Mouse (Mus musculus): ENCODE measurements around the gene Hoxc4. TPM values are rescaled to one million over a fixed set of nuclear protein-coding genes. Genes with fewer than 3 reads are reported as not detected.

Gene Hoxc4
- polyA plus RNA-seq, 1 experiment from 2014 or later: not detected

DNA sequence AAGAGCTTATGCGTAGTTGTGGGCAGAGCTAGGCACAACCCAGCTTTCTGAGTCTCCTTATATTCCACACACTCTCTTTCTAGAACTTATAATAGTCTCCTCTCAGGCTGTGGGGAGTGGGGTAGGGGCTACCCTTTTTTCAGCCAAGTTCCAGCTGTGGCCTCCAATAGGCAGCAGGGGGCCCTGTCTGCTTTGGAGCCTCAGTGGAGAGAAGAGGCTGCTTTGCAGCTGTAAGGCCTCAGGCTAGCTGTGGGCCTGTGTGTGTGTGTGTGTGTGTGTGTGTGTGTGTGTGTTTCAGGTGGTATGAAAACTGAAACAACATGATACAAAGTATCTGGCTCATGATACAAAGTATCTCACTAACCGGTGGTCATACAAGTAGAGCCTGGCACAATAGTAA lies 58.9 kb downstream of the Hoxc4 start:
- H3K9me3 ChIP-seq (ENCODE audit: control insufficient read depth, low read length): no peaks in the 10 kb centered on the region
- no peaks in the 10 kb centered on the region for H3K36me3 ChIP-seq (ENCODE audit: control insufficient read depth, insufficient read depth, low read length)
- no peak for ATAC-seq (ENCODE audit: low FRiP score)
- no peaks in the 10 kb centered on the region for H3K4me1 ChIP-seq (ENCODE audit: control insufficient read depth, insufficient read depth, low read length)
- no peak overlapping the region for H3K27ac ChIP-seq (ENCODE audit: low read depth, low read length)
- 82% methylated on average over 2 of the region's 2 CpGs for WGBS
- no peak for DNase-seq (ENCODE audit: low spot score, missing footprints)
- H3K4me2 ChIP-seq: no peak overlapping the region
- H3K4me3 ChIP-seq (ENCODE audit: low read depth, low read length): no peak overlapping the region
- no peak overlapping the region for H3K9ac ChIP-seq (ENCODE audit: low read length)
- peaks cover 7% of the 10 kb centered on the region for H3K27me3 ChIP-seq (ENCODE audit: control insufficient read depth, insufficient read depth, low read length)

DNA sequence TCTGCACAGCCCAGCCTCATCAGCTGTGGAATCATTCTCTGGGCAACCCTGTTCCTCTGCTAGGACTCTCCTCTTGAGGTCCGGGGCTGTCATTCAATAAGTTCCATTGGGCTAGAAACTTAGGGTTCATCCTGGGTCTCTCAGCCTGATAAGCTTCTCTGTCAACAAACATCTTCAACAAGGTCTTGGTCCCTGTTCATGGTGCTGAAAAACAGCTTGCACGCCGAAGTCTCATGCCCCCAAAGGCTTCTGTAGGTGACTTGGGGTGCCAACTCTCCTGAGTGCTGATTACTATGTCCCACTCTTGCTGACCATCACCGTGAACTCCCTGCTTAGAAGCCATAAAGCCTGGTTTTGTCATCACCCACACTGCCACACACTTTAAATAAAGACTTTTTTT lies 63.9 kb downstream of the Hoxc4 start:
- no peak overlapping the region for H3K9ac ChIP-seq (ENCODE audit: low read length)
- peaks cover 53% of the 10 kb centered on the region for H3K27me3 ChIP-seq (ENCODE audit: control insufficient read depth, insufficient read depth, low read length)
- no peak for ATAC-seq (ENCODE audit: low FRiP score)
- H3K9me3 ChIP-seq (ENCODE audit: control insufficient read depth, low read length): no peaks in the 10 kb centered on the region
- H3K4me1 ChIP-seq (ENCODE audit: control insufficient read depth, insufficient read depth, low read length): peaks cover 7% of the 10 kb centered on the region
- H3K36me3 ChIP-seq (ENCODE audit: control insufficient read depth, insufficient read depth, low read length): no peaks in the 10 kb centered on the region
- H3K27ac ChIP-seq (ENCODE audit: low read depth, low read length): no peak overlapping the region
- no peak overlapping the region for H3K4me2 ChIP-seq
- WGBS: 58% methylated on average over 4 of the region's 4 CpGs
- DNase-seq (ENCODE audit: low spot score, missing footprints): no peak
- H3K4me3 ChIP-seq (ENCODE audit: low read depth, low read length): no peak overlapping the region

DNA sequence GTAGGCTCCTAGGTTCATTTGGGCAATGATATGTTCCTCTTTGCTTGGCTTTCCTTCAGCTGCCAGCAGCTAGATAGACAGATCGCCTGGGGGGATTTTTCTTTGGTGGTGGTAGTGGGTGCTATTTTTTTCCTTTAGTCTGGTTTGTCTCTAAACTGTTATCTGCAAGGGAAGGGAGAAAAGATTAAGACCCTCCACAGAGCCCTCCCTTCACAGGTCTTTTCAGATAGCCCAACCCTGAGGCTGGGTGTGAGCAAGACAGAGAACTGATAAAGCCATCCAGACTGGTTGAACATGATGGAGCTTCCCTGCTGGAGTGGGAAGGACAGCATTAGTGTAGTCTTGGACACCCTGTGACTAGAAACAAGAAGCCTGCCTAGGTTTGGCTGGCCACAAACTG lies 64.9 kb downstream of the Hoxc4 start:
- no peak overlapping the region for H3K9ac ChIP-seq (ENCODE audit: low read length)
- no peak overlapping the region for H3K4me3 ChIP-seq (ENCODE audit: low read depth, low read length)
- no peaks in the 10 kb centered on the region for H3K36me3 ChIP-seq (ENCODE audit: control insufficient read depth, insufficient read depth, low read length)
- no peak overlapping the region for H3K4me2 ChIP-seq
- H3K27ac ChIP-seq (ENCODE audit: low read depth, low read length): no peak overlapping the region
- no peak for DNase-seq (ENCODE audit: low spot score, missing footprints)
- H3K27me3 ChIP-seq (ENCODE audit: control insufficient read depth, insufficient read depth, low read length): peaks cover 63% of the 10 kb centered on the region
- no peaks in the 10 kb centered on the region for H3K9me3 ChIP-seq (ENCODE audit: control insufficient read depth, low read length)
- WGBS: 69% methylated on average over 1 of the region's 1 CpGs
- H3K4me1 ChIP-seq (ENCODE audit: control insufficient read depth, insufficient read depth, low read length): peaks cover 7% of the 10 kb centered on the region
- ATAC-seq (ENCODE audit: low FRiP score): no peak

DNA sequence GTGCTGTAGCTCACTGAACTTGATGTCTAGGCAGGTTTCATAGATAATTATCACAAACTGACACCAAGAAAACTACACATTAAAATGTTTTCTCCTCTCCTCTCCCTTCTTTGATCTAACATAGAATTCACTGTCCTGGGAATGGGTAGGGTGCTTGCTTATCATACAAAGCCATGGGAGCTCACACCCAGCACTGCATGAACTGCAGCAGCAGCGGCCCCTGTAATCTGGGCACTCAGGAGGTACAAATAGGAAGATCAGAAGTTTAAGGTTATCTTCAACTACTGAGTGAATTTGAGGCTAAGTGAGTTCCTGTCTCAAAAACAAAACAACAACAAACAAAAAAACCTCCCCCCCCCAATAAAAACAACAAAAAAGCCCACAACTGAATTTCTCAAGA lies 66.2 kb downstream of the Hoxc4 start:
- no peak overlapping the region for H3K9ac ChIP-seq (ENCODE audit: low read length)
- WGBS: 69% methylated on average over 1 of the region's 1 CpGs
- H3K4me2 ChIP-seq: no peak overlapping the region
- H3K4me3 ChIP-seq (ENCODE audit: low read depth, low read length): no peak overlapping the region
- peaks cover 73% of the 10 kb centered on the region for H3K27me3 ChIP-seq (ENCODE audit: control insufficient read depth, insufficient read depth, low read length)
- DNase-seq (ENCODE audit: low spot score, missing footprints) (no peak), ATAC-seq (ENCODE audit: low FRiP score) (no peak)
- no peaks in the 10 kb centered on the region for H3K9me3 ChIP-seq (ENCODE audit: control insufficient read depth, low read length)
- no peaks in the 10 kb centered on the region for H3K36me3 ChIP-seq (ENCODE audit: control insufficient read depth, insufficient read depth, low read length)
- H3K4me1 ChIP-seq (ENCODE audit: control insufficient read depth, insufficient read depth, low read length): peaks cover 7% of the 10 kb centered on the region
- no peak overlapping the region for H3K27ac ChIP-seq (ENCODE audit: low read depth, low read length)

DNA sequence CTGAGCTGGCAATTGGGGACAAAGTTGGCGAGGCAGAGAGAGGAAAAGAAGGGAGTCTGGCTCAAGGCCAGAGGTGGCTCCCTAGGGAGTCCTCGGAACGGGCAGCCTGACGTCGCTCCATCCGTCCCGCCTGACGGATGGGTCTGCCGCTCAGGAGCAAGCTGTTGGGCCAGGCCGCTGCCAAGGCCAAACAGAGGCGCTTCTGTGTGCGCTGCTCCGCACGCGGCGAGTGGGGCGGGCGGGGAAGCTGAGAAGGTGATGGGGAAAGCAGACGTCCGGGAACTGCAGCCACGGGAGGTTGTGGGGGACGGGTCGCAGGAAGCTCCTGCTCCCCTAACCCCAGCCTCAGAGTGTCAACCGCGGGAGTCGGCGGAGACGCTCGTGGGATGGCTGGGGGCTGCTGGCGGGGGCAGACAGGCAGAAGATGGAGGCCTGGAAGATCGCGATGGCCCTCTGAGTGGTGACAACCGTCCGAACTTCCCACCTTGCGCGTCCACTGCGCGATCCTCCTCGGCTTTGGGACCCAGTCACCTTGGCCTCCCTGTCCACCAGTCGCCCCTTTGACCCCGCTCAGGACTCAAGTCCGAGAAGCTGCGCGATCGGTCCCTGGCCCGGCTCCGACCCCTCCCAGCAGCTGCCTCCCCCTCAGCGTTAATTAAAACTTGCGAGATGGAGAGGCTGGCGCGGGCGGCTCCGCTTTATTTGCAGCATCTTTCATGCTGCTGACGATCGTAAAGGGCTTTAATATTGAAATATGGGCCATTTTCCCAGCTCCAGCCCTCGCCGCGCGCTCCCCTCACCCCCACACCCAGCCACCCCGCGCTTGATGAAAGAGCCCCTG lies 67.3 kb downstream of the Hoxc4 start:
- WGBS: under 1% methylated on average over 60 of the region's 61 CpGs
- DNase-seq (ENCODE audit: low spot score, missing footprints): peak; percentile 94
- H3K27ac ChIP-seq (ENCODE audit: low read depth, low read length): no peak overlapping the region
- peak overlapping the region; percentile 22 for H3K4me3 ChIP-seq (ENCODE audit: low read depth, low read length)
- H3K36me3 ChIP-seq (ENCODE audit: control insufficient read depth, insufficient read depth, low read length): no peaks in the 10 kb centered on the region
- no peak overlapping the region for H3K9ac ChIP-seq (ENCODE audit: low read length)
- H3K4me1 ChIP-seq (ENCODE audit: control insufficient read depth, insufficient read depth, low read length): peaks cover 7% of the 10 kb centered on the region
- H3K9me3 ChIP-seq (ENCODE audit: control insufficient read depth, low read length): no peaks in the 10 kb centered on the region
- ATAC-seq (ENCODE audit: low FRiP score): no peak
- H3K4me2 ChIP-seq: peak overlapping the region; percentile 37
- peaks cover 81% of the 10 kb centered on the region for H3K27me3 ChIP-seq (ENCODE audit: control insufficient read depth, insufficient read depth, low read length)

MicroRNA genes within 50 kb of the gene (microRNA counts, 519-probe panel; counts per million panel counts)
- microRNA mmu-miR-615-3p (not detected), microRNA mmu-miR-615-5p (not detected)

Small RNA genes within 50 kb of the gene (microRNA-seq; reads per million reads assigned to microRNA genes)
- gene Mir196a-2 (not detected), gene Mir615 (9.9 reads per million, percentile 30 among the genes with 10 or more reads in this experiment)

Other genes starting within 250 kb of the Hoxc4 start
- 0.11 and 0.15 TPM in 2 replicates for gene Hoxc13, start 97.8 kb upstream of the Hoxc4 start, polyA plus RNA-seq (2014; fragmentation: Nextera tagmentation; extraction: Ambion mirVana)
- gene Hoxc12, start 82.2 kb upstream of the Hoxc4 start, polyA plus RNA-seq (2014; fragmentation: Nextera tagmentation; extraction: Ambion mirVana): not detected in 2 replicates
- not detected in 2 replicates for gene Hoxc11, start 64.5 kb upstream of the Hoxc4 start, polyA plus RNA-seq (2014; fragmentation: Nextera tagmentation; extraction: Ambion mirVana)
- gene Hoxc10, start 52.1 kb upstream of the Hoxc4 start, polyA plus RNA-seq (2014; fragmentation: Nextera tagmentation; extraction: Ambion mirVana): not detected in 2 replicates
- gene Hoxc5, start 51.5 kb upstream of the Hoxc4 start, polyA plus RNA-seq (2014; fragmentation: Nextera tagmentation; extraction: Ambion mirVana): not detected in 2 replicates
- not detected in 2 replicates for gene Hoxc9, start 42.5 kb upstream of the Hoxc4 start, polyA plus RNA-seq (2014; fragmentation: Nextera tagmentation; extraction: Ambion mirVana)
- gene Hoxc8, start 28.3 kb upstream of the Hoxc4 start, polyA plus RNA-seq (2014; fragmentation: Nextera tagmentation; extraction: Ambion mirVana): not detected in 2 replicates
- gene Hoxc6, start 20.7 kb upstream of the Hoxc4 start, polyA plus RNA-seq (2014; fragmentation: Nextera tagmentation; extraction: Ambion mirVana): not detected in 2 replicates
- gene Smug1, start 148.2 kb downstream of the Hoxc4 start, polyA plus RNA-seq (2014; fragmentation: Nextera tagmentation; extraction: Ambion mirVana): 26.5 and 27.2 TPM in 2 replicates
- gene Cbx5, start 220.9 kb downstream of the Hoxc4 start, polyA plus RNA-seq (2014; fragmentation: Nextera tagmentation; extraction: Ambion mirVana): 206 and 218 TPM in 2 replicates
- gene Hnrnpa1, start 221.5 kb downstream of the Hoxc4 start, polyA plus RNA-seq (2014; fragmentation: Nextera tagmentation; extraction: Ambion mirVana): 1,348 and 1,391 TPM in 2 replicates
- gene Nfe2, start 239.5 kb downstream of the Hoxc4 start, polyA plus RNA-seq (2014; fragmentation: Nextera tagmentation; extraction: Ambion mirVana): 6.8 and 6.9 TPM in 2 replicates